Mouse (Mus musculus) heart, embryonic 11.5 days (tissue): ENCODE data around the gene Slc25a38. TPM values are rescaled to one million over a fixed set of nuclear protein-coding genes. Genes with fewer than 3 reads are reported as not detected.

Experiments
- ATAC-seq: fragments of 200-750 bp; cut with Nextera tagmentation; replicated peaks from 2 replicates; pipeline ENCODE4 v1.8.0; 2017; ENCODE audit warnings: moderate library complexity; ENCODE audit not compliant: insufficient number of reproducible peaks, low FRiP score, low TSS enrichment
- H3K27ac ChIP-seq: fragments of 300-500 bp; sonication (generic); 2 replicates; pipeline ENCODE4 v1.5.1; 2014; ENCODE audit warnings: mild to moderate bottlenecking, low read depth, low read length
- H3K27me3 ChIP-seq: fragments of 300-500 bp; sonication (generic); 2 replicates; pipeline ENCODE4 v1.6.1; 2014; ENCODE audit warnings: mild to moderate bottlenecking, low read length, mixed read lengths; ENCODE audit not compliant: control insufficient read depth, insufficient read depth
- H3K36me3 ChIP-seq: fragments of 300-500 bp; sonication (generic); 2 replicates; pipeline ENCODE4 v1.6.1; 2014; ENCODE audit warnings: mild to moderate bottlenecking, low read length, moderate library complexity, mixed read lengths; ENCODE audit not compliant: control insufficient read depth, insufficient read depth
- H3K4me1 ChIP-seq: fragments of 300-500 bp; sonication (generic); 2 replicates; pipeline ENCODE4 v1.6.1; 2014; ENCODE audit warnings: low read length; ENCODE audit not compliant: control insufficient read depth, insufficient read depth
- H3K4me2 ChIP-seq: fragments of 300-500 bp; sonication (generic); 2 replicates; pipeline ENCODE4 v1.6.1; 2014; ENCODE audit warnings: mild to moderate bottlenecking, moderate library complexity
- H3K4me3 ChIP-seq: fragments of 300-500 bp; sonication (generic); 2 replicates; pipeline ENCODE4 v1.5.1; 2014; ENCODE audit warnings: low read depth, low read length
- H3K9ac ChIP-seq: fragments of 300-500 bp; sonication (generic); 2 replicates; pipeline ENCODE4 v1.6.1; 2014; ENCODE audit warnings: mild to moderate bottlenecking, low read depth, low read length, moderate library complexity
- H3K9me3 ChIP-seq: fragments of 300-500 bp; sonication (generic); replicated peaks from 2 replicates; pipeline ENCODE4 v1.6.1; 2016; ENCODE audit warnings: low read length; ENCODE audit not compliant: control insufficient read depth
- WGBS: fragments of 180-500 bp; shearing (Covaris S2); extraction: QIAGEN DNeasy Blood & Tissue Kit; methylation state at CpG from one replicate; pipeline ENCODE4 v1.1.7; 2014; ENCODE audit not compliant: insufficient replicate concordance; 5-methylcytosine and 5-hydroxymethylcytosine counted together
- polyA plus RNA-seq: library from polyadenylated mRNA; unstranded; fragments of >200 nt; fragmentation: Nextera tagmentation; extraction: Ambion mirVana; gene quantifications from 2 replicates; pipeline ENCODE4 v1.2.1, GENCODE M21; 2014

Gene Slc25a38
- polyA plus RNA-seq, 1 experiment from 2014 or later, result 40.5 TPM

DNA sequence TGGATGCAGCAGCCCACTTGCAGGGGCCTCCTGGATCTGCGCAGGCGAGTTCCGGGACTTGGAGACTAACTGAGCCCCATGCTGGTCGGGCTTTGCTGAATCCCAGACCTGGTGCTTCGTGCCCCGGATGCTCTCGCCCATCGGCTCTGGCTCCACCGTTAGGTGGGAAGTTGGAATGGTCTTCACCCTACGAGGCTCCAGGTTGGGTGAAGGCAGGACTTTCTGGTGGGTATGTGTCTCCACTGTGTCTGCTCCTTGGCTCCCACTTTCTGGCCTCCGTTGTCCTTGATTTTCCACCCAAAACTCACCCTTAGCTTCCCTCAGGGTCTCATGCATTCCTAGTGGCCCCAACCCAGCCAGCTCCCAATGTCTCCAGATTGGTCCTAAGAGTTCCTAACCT is 25.3 kb downstream of the Slc25a38 start:
- H3K36me3 ChIP-seq, result peaks cover 5% of the 10 kb centered on the region
- 87% methylated on average over 11 of the region's 11 CpGs for WGBS
- ATAC-seq, result no peak

DNA sequence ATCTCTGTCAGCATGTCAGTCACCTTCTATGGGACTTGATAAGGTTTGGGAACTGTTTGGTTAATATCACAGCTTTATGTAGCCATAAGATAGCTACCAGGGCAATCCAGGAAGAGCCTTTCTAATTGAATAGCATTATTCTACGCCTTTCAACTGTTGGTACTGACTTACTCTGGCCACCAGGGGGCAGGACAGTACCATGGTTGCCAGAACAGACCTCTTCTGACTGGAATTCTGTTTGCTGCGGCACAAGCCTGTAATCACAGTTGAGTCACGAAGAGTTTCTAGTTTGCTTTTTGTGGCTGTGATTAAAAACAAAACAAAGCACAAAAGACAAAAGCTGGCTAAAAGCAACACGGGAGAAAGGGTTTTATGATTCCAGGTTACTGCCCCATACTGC is 30.5 kb downstream of the Slc25a38 start:
- H3K36me3 ChIP-seq, result no peaks in the 10 kb centered on the region
- peaks cover 2% of the 10 kb centered on the region; the same call in 1 of the 2 replicates for H3K4me1 ChIP-seq
- H3K9me3 ChIP-seq, result no peaks in the 10 kb centered on the region
- no peak overlapping the region for H3K27ac ChIP-seq
- no peak for ATAC-seq
- no peak overlapping the region; the same call in 1 of the 2 replicates for H3K4me2 ChIP-seq
- H3K4me3 ChIP-seq, result no peak overlapping the region
- no peak overlapping the region for H3K9ac ChIP-seq
- 17% methylated on average over 4 of the region's 4 CpGs for WGBS
- H3K27me3 ChIP-seq, result no peaks in the 10 kb centered on the region

More for the DNA sequence above, 25.3 kb downstream of the Slc25a38 start:
- Histone ChIP-seq H3K27me3 (no peaks in the 10 kb centered on the region), H3K4me1 (no peaks in the 10 kb centered on the region), H3K9me3 (no peaks in the 10 kb centered on the region), H3K9ac (no peak overlapping the region), H3K27ac (no peak overlapping the region), H3K4me3 (no peak overlapping the region), H3K4me2 (no peak overlapping the region)

DNA sequence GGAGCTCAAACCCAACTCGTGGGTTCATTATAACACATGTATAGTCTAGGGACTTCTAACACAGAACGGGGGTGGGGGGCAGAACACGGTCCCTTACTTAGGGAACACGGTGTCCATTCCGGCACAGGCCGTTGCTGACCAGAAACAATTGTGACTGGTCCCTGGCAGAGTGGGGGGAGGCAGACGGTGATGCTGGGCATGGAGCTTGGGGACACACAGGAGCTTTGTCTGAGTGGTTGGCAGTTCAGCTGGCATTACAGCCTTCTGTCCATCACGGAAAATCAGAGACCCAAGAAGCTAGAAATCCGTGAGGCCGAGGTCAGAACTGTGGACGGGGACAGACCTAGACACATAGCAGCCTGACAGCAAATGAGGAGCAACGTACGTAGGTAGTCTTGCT is 34.3 kb downstream of the Slc25a38 start:
- no peak overlapping the region for H3K27ac ChIP-seq
- no peak overlapping the region for H3K9ac ChIP-seq
- no peak for ATAC-seq
- no peaks in the 10 kb centered on the region for H3K27me3 ChIP-seq
- no peak overlapping the region for H3K4me2 ChIP-seq
- H3K36me3 ChIP-seq, result no peaks in the 10 kb centered on the region
- H3K9me3 ChIP-seq, result no peaks in the 10 kb centered on the region
- WGBS, result 85% methylated on average over 13 of the region's 13 CpGs
- no peak overlapping the region for H3K4me3 ChIP-seq
- H3K4me1 ChIP-seq, result peaks cover 2% of the 10 kb centered on the region; the same call in 1 of the 2 replicates

DNA sequence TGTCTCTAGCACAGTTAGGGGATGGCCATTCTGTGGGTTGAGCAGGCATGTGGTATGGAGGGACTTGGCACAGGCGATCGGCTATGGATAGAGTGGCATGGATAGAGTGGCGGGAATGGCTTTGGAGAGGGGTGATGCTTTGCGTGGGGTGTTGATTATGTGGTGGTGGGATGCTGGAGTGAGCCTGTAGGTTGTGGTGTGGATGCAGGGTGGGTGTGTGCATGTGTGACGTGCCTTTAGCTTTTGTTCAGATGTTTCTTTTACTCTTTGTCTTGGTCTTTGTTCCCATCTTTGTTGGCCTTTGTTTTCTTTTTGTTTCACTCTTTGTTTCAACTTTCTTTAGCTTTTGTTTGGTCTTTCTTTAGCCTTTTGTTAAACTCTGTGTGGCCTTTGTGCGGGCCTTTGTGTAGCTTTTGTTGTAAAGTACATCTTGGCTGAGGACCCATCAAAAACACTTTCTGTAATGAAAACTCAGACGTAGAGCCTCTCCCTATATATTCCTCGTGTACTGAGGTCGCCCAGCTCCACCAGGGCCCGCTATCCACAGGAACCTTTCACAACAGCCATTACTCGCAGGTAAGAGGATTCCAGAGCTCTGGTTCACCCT is 39.2 kb downstream of the Slc25a38 start, which contains the start of gene Mobp:
Gene Mobp (plus strand): TSS at position 486 of the 607 bp plus-strand sequence.
- no peak for ATAC-seq
- H3K9me3 ChIP-seq, result no peaks in the 10 kb centered on the region

DNA sequence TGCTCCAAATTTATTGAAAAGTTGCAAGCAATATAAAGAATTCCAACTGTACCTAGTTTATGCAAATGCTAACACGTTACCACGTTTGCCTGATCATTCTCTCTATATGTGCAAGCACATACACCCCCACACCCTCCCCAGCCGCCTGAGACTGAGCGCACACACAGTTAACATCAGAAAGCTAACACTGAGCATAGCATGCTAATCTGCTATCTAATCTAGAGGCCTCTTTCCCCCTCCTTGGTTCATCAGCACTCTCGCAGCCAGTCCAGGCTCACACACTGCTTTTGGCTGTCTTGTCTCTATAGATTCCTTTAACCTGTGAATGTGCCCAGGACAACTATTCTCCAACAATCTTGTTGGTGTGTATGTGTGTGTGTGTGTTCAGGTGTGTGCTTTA is 41.0 kb downstream of the Slc25a38 start:
- Histone ChIP-seq H3K9ac (no peak overlapping the region), H3K9me3 (no peaks in the 10 kb centered on the region), H3K4me2 (no peak overlapping the region), H3K4me3 (no peak overlapping the region), H3K27me3 (no peaks in the 10 kb centered on the region), H3K4me1 (no peaks in the 10 kb centered on the region), H3K27ac (no peak overlapping the region), H3K36me3 (no peaks in the 10 kb centered on the region)
- 63% methylated on average over 5 of the region's 5 CpGs for WGBS
- no peak for ATAC-seq

More for the DNA sequence above, 39.2 kb downstream of the Slc25a38 start, which contains the start of gene Mobp:
- H3K4me3 ChIP-seq, result no peak within 1 kb of the TSS
- H3K27me3 ChIP-seq, result no peaks in the 10 kb centered on the region
- WGBS, result 74% methylated on average over 11 of the region's 11 CpGs
- no peaks in the 10 kb centered on the region for H3K4me1 ChIP-seq
- H3K9ac ChIP-seq, result no peak within 1 kb of the TSS
- no peak within 1 kb of the TSS for H3K27ac ChIP-seq
- H3K4me2 ChIP-seq, result no peak within 1 kb of the TSS
- H3K36me3 ChIP-seq, result no peaks in the 10 kb centered on the region

DNA sequence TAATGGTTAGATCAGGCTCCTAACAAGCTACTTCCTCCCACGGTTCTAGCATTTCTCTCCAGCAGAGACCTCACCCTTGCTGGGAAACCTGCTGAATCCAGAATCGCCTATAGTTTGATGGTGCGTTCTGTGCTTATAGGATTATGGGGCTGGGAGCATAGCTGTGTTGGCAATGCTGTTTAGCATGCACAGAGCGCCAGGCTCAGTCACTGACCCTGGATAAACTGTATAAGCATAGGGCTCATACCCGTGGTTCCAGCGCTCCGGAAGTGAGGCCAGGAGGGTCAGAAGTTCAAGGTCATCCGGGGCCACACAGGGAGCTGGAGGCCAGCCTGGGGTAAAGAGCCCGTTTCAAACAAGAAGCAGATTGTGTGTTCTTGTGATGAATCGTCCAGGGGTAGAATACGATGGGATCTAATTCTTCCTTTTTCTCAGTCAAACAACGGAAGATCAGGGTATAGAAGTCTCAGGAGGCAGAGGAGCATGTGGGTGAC is 41.8 kb downstream of the Slc25a38 start:
- 73% methylated on average over 12 of the region's 12 CpGs for WGBS
- H3K27ac ChIP-seq, result no peak overlapping the region
- no peak overlapping the region for H3K4me2 ChIP-seq
- no peak overlapping the region for H3K9ac ChIP-seq
- H3K9me3 ChIP-seq, result no peaks in the 10 kb centered on the region
- H3K36me3 ChIP-seq, result no peaks in the 10 kb centered on the region
- ATAC-seq, result no peak
- H3K4me1 ChIP-seq, result no peaks in the 10 kb centered on the region
- no peak overlapping the region for H3K4me3 ChIP-seq
- H3K27me3 ChIP-seq, result no peaks in the 10 kb centered on the region

DNA sequence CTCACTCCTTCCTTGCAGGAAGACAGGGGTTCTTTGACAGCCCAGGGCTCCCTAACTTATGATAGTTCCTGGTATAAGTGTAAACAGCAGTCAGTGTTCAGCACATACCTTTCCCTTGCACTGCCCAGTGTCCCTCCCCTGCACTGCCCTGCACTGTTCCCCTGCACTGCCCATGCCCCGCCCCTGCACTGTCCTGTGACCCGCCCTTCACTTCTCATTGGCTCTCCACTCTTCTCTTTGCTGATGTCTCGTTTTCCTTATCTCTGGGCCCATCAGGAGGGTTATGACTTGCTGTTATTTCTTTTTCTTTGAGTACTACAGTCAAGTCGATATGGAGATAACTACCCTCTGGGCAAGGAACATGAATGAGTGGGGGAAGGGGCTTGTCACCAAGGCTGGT is 47.9 kb downstream of the Slc25a38 start:
- H3K36me3 ChIP-seq, result no peaks in the 10 kb centered on the region
- H3K4me2 ChIP-seq, result no peak overlapping the region
- ATAC-seq, result no peak
- H3K9ac ChIP-seq, result no peak overlapping the region
- no peaks in the 10 kb centered on the region for H3K4me1 ChIP-seq
- no peaks in the 10 kb centered on the region for H3K27me3 ChIP-seq
- H3K4me3 ChIP-seq, result no peak overlapping the region
- no peak overlapping the region for H3K27ac ChIP-seq
- 44% methylated on average over 4 of the region's 4 CpGs for WGBS
- no peaks in the 10 kb centered on the region for H3K9me3 ChIP-seq

DNA sequence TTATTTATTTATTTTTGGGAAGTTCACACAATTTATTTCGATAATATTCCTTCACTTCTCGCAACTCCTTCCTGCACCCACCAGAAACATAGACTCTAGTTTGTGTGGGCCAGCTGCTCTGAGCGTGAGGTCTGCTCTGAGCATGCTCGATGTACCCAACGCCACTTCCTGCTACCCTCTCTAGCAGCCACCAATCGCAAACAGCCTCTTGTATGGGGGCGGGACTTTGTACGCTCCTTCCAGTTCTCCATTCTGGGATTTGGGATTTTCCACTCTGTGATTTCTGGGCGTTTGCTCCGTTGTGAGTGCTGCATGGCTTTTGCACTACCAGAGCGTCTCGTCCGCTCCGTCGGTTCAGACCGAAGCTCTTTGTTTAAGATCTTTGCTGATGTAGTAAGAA is 53.7 kb downstream of the Slc25a38 start:
- no peak for ATAC-seq
- Histone ChIP-seq H3K27ac (no peak overlapping the region), H3K9me3 (no peaks in the 10 kb centered on the region), H3K4me3 (no peak overlapping the region), H3K9ac (no peak overlapping the region), H3K27me3 (peaks cover 5% of the 10 kb centered on the region), H3K36me3 (no peaks in the 10 kb centered on the region), H3K4me2 (no peak overlapping the region), H3K4me1 (no peaks in the 10 kb centered on the region)
- 84% methylated on average over 16 of the region's 16 CpGs for WGBS

DNA sequence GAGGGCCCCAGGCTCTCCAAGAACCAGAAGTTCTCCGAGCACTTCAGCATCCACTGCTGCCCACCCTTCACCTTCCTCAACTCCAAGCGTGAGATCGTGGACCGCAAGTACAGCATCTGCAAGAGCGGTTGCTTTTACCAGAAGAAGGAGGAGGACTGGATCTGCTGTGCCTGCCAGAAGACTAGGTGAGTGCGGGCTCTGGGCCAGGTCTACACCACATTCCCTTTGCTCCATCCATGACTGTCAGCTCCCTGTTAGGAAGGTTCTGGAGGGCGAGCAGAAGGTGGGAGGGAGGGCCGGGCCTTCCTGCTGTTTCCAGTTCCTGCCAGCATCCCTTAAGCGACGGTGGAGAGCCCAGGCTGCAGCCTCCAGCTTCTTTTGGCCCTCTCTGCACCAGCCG is 57.7 kb downstream of the Slc25a38 start:
- H3K4me1 ChIP-seq, result no peaks in the 10 kb centered on the region
- H3K9ac ChIP-seq, result no peak overlapping the region
- H3K4me3 ChIP-seq, result no peak overlapping the region
- peaks cover 5% of the 10 kb centered on the region for H3K27me3 ChIP-seq
- no peak overlapping the region for H3K4me2 ChIP-seq
- no peak overlapping the region for H3K27ac ChIP-seq
- H3K36me3 ChIP-seq, result no peaks in the 10 kb centered on the region
- H3K9me3 ChIP-seq, result no peaks in the 10 kb centered on the region
- WGBS, result 60% methylated on average over 11 of the region's 11 CpGs
- ATAC-seq, result no peak
